Mouse (Mus musculus): ENCODE measurements around the gene Cpeb4.

DNA sequence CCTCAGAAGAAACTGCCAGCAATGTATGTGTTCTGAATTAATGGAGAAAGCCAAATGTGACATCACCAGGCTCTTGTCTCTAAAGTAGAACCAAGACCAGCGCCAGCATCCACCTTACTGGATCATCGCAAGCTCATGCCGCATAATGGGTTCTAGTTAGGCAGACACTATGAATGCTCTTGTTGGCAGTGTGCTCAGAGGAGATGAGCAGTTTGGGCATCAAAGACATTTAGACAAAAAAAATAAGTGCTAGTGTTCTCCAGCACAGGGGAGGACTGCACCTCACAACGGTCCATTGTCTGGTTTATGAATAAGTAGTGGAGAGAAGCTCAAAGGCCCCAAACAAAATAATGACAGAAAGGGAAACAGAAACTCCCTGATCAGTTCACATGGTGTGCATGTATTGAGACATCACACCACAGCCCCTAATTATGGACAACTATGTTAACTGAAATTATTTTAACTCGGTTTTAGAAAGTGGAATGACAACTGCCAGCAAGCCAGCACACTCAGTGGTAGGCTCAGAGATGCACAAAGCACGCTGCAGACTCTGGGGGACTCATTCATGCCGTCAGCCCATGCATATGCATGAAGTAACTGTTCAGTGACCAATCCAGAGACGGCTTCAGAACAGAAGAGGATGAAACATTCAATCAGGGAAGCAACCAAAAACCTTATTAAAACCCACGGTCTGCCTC, 25.1 kb upstream of the Cpeb4 start:
- TF ChIP-seq CTCF (IDR thresholded peaks at IDR 0.05; ENCODE audit: borderline replicate concordance, extremely low read depth, insufficient read depth, insufficient read length) (no peak), POLR2A (IDR thresholded peaks at IDR 0.05; ENCODE audit: borderline replicate concordance, extremely low read depth, insufficient read depth, insufficient read length, poor library complexity, severe bottlenecking) (no peak)
